Mouse (Mus musculus) heart, postnatal 36 days (tissue): ENCODE results near the gene Smu1. TPM values are rescaled to one million over a fixed set of nuclear protein-coding genes. Genes with fewer than 3 reads are reported as not detected.

Experiments used
- microRNA-seq, 2 experiments: library from miRNA; unstranded; fragments of <30 nt; microRNA quantifications; one replicate each; pipeline ENCODE4 v1.2.0; 2021; ENCODE audit warnings: borderline number of aligned reads in 2 of 2
- total RNA-seq, 2 experiments: library from RNA; stranded (reverse); gene quantifications; 2 replicates each; pipeline ENCODE4 v1.2.3; 2021

Smu1 gene
- total RNA-seq, 2 experiments from 2014 or later, result 30.9 to 33.5 TPM

Small RNA genes within 50 kb of the gene (microRNA-seq; reads per million reads assigned to microRNA genes)
- gene Mir207, result 0 reads per million in 2 experiments

Other genes starting within 250 kb of the Smu1 start
- 10 to 100 TPM; 14.2 to 15.8 TPM for gene Aptx, start 54.7 kb downstream of the Smu1 start, total RNA-seq
- gene Dnaja1, start 35.8 kb downstream of the Smu1 start, total RNA-seq, result 10 to 100 TPM; 78.1 to 79.8 TPM
- 10 to 100 TPM; 62.1 to 69.1 TPM for gene B4galt1, start 96.1 kb upstream of the Smu1 start, total RNA-seq
- gene Spink4, start 162.1 kb upstream of the Smu1 start, total RNA-seq, result not detected
- 100 to 1,000 TPM; 260 to 269 TPM for gene Bag1, start 190.4 kb upstream of the Smu1 start, total RNA-seq
- gene Chmp5, start 190.5 kb upstream of the Smu1 start, total RNA-seq, result 10 to 100 TPM; 39.2 to 40.1 TPM
- gene Nfx1, start 213.0 kb upstream of the Smu1 start, total RNA-seq, result 10 to 100 TPM; 20.9 to 22.8 TPM